Mouse (Mus musculus): ENCODE measurements around the gene Sec24a.
"Not testable (repeated sequence)": the region's sequence is repeated elsewhere in the genome, so short reads cannot be mapped to it uniquely, and the experiment has no call there.

Gene Sec24a

GRCm38 (mm10) chr11:51688330-51689328, 74.8 kb downstream of the Sec24a start, which contains the start of gene 0610009B22Rik:
TSS of gene 0610009B22Rik (minus strand) at chr11:51688874.
- peak; percentile 99 for DNase-seq (ENCODE audit: low read depth, low spot score)

- no peak for DNase-seq (ENCODE audit: low read depth, low spot score)
These were observed 81.5 kb downstream of the Sec24a start for GRCm38 (mm10) chr11:51681976-51682374.

- DNase-seq (ENCODE audit: low read depth, low spot score), result peak; percentile 91
These were observed 82.0 kb downstream of the Sec24a start for GRCm38 (mm10) chr11:51681324-51681975.

GRCm38 (mm10) chr11:51679466-51679865, 84.0 kb downstream of the Sec24a start:
- no peak for DNase-seq (ENCODE audit: low read depth, low spot score)

- DNase-seq (ENCODE audit: low read depth, low spot score), result no peak
These were observed 85.6 kb downstream of the Sec24a start for GRCm38 (mm10) chr11:51677737-51678418.

- DNase-seq (ENCODE audit: low read depth, low spot score), result no peak
These were observed 88.0 kb downstream of the Sec24a start for GRCm38 (mm10) chr11:51675386-51675785.

DNA sequence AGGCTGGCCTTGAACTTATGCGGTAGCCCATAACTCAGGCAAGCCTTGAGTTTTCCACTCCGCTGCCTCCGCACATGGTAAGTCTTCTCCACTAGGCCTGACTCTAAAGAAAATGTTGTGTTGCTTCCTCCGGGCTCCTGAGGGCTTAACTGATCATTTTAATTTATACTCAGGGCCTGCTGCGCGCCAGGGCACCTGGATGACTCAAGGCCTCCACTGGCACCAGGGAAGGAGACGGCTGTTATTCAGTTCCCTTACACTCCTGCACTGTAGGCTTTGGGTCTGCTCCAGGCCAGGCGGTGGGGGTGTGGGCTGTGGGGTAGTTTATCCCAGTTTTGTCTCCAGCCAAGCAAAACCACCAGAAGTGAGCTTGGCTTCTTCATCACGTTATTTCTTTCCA, 90.1 kb downstream of the Sec24a start:
- DNase-seq (ENCODE audit: low read depth, low spot score), result no peak

DNA sequence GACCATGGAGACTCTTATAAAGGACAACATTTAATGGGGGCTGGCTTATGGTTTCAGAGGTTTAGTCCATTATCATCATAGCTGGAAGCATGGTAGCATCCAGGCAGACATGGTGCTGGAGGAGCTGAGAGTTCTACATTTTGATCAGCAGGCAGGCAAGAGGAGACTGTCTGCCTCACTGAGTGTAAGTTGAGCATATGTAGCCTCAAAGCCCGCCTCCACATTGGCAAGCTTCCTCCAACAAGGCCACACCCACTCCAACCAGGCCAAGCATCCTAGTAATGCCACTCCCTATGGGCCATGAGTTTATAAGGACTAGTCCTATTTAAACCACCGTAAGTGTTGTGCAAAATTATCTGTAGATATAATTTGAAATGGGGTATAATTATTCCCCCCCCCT, 92.1 kb downstream of the Sec24a start:
- DNase-seq (ENCODE audit: low read depth, low spot score), result no peak

GRCm38 (mm10) chr11:51670846-51671245, 92.6 kb downstream of the Sec24a start:
- DNase-seq (ENCODE audit: low read depth, low spot score), result no peak

GRCm38 (mm10) chr11:51664747-51665146, 98.7 kb downstream of the Sec24a start:
- not testable (repeated sequence) for DNase-seq (ENCODE audit: low read depth, low spot score)

- DNase-seq (ENCODE audit: low read depth, low spot score), result no peak
These were observed 100.8 kb downstream of the Sec24a start for GRCm38 (mm10) chr11:51662632-51663031.

- DNase-seq (ENCODE audit: low read depth, low spot score), result no peak
These were observed 101.5 kb downstream of the Sec24a start for GRCm38 (mm10) chr11:51661867-51662365.

- peak; percentile 57 for DNase-seq (ENCODE audit: low read depth, low spot score)
These were observed 104.7 kb downstream of the Sec24a start for GRCm38 (mm10) chr11:51658705-51659104.

GRCm38 (mm10) chr11:51658291-51658690, 105.1 kb downstream of the Sec24a start:
- DNase-seq (ENCODE audit: low read depth, low spot score), result no peak

GRCm38 (mm10) chr11:51656798-51657521, 106.5 kb downstream of the Sec24a start:
- DNase-seq (ENCODE audit: low read depth, low spot score), result no peak

- no peak for DNase-seq (ENCODE audit: low read depth, low spot score)
These were observed 108.5 kb downstream of the Sec24a start for GRCm38 (mm10) chr11:51654891-51655290.

DNA sequence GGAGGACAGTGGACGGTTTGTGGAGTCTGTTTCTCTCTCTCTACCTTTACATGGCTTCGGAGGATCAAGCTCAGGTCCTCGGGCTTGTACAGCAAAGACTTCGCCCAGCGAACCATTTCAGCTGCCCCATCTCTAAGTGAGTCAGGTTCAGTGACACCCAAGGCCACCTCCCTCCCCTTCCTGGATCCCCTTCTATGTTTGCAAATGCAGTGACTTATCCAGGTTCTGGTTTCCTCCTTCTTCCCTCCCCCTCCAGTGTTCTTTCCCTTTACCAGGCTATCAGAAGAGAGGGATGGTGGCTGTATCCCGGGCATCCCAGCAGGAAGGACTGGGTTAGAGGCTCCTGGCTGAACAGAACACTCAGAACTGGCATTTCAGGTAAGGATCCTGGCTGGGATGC, 109.7 kb downstream of the Sec24a start:
- no peak for DNase-seq (ENCODE audit: low read depth, low spot score)

DNA sequence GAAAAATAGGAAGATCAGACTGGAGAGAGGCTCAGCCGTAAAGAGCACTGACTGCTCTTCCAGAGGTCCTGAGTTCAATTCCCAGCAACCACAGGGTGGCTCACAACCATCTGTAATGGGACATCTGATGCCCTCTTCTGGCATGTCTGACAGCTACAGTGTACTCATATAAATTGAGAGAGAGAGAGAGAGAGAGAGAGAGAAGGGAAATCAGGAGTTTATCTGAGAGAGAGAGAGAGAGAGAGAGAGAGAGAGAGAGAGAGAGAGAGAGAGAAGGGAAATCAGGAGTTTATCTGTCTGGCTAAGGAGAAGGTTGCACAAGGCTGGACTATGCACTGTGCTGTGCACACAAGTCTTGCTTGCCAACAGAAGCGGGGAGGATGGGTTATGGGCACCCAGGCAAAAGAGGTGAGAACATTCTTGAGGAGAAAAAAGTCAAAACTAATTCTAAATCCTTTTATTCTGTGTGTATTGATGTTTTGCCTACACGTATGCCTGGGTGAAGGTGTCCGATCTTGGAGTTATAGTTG, 110.5 kb downstream of the Sec24a start:
- no peak for DNase-seq (ENCODE audit: low read depth, low spot score)

- DNase-seq (ENCODE audit: low read depth, low spot score), result peak; percentile 79
These were observed 112.5 kb downstream of the Sec24a start, which contains the start of the genes N4bp3 and D930048N14Rik for GRCm38 (mm10) chr11:51650691-51651515. TSS of gene N4bp3 (minus strand) at chr11:51650842. TSS of gene D930048N14Rik (plus strand) at chr11:51650954.

DNA sequence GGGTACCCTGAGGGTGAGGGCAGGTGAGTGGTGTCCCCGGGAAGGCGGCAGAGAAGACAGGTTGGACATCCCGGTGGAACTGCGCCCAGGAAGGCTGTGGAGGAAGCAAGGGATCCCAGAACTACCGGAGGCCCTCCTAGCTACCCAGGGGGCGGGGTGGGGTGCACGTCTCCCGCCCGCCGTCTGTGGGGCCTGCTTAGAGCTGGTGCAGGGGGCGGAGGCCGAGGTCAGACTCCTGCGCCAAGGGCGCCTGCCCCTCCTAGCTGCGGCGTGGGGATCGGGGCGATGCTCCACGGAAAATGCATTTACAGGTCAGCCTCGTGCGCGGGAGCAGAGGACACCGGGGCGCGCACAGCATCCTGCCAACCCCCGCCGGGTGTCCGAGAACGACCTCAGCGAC, 113.2 kb downstream of the Sec24a start:
- peak; percentile 50 for DNase-seq (ENCODE audit: low read depth, low spot score)

Data from R1 (cell line).